Mouse (Mus musculus) erythroblast, embryonic 14.5 days (primary cell): ENCODE results near the gene Ppm1n.

Source experiments
- GATA1 ChIP-seq: IDR thresholded peaks from 2 replicates; pipeline ENCODE4 v1.6.1; 2012; ENCODE audit warnings: low read length, inconsistent platforms, mixed read lengths
- TAL1 ChIP-seq: IDR thresholded peaks from 3 replicates; pipeline ENCODE4 v1.6.1; 2012; ENCODE audit warnings: low read length, inconsistent platforms, mixed read lengths

GRCm38 (mm10) chr7:19309278-19309883 is 29.5 kb upstream of the Ppm1n start:
- TF ChIP-seq GATA1 (no peak), TAL1 (no peak)
